Mouse (Mus musculus) testis, adult 2 months (tissue): ENCODE data around the gene Tmem274.

ENCODE experiments used
- CTCF ChIP-seq: fragments of 200-500 bp; IDR thresholded peaks from 2 replicates; pipeline ENCODE4 v1.5.1; 2012; ENCODE audit warnings: low read depth, mild to moderate bottlenecking, inconsistent platforms, low read length, moderate library complexity; ENCODE audit not compliant: control insufficient read depth, insufficient read depth, insufficient replicate concordance
- POLR2A ChIP-seq: fragments of 200-500 bp; IDR thresholded peaks from 2 replicates; pipeline ENCODE4 v1.6.1; 2012; ENCODE audit warnings: low read depth, mild to moderate bottlenecking, inconsistent platforms, low read length, moderate library complexity; ENCODE audit not compliant: control insufficient read depth

DNA sequence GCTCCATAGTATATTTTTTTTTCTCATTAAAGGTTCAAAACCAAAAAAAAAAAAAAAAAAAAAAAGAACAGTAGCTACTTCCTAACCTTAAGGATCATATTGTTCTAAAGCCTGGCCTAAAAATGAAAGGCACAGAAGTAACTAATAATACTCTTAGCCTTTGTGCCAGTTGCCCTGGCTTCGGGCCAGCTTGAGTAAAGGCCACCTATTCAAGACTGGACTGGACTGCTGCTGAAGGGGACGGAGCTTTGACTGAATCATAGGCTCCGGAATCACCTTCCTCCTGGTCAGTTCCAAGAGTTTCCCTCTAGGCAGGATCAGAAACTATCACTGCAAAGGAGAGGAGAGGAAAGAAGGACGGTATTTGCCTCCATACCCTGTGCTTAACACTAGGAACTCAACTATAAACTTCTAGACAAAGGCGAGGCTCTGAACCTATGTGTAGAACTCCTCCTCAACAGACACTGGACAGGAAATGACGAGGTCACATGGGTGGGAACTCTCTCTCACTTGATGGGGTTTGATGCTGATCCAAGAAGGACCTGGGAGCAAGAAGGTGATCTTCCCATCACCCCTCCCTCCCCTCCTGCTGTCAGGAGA lies 19.2 kb upstream of the Tmem274 start:
- TF ChIP-seq CTCF (no peak), POLR2A (no peak)
